Mouse (Mus musculus): ENCODE data around the gene Tnks1bp1.
A peak's percentile ranks its signal among the peaks of the same experiment; 100 is the strongest.

Gene Tnks1bp1

DNA sequence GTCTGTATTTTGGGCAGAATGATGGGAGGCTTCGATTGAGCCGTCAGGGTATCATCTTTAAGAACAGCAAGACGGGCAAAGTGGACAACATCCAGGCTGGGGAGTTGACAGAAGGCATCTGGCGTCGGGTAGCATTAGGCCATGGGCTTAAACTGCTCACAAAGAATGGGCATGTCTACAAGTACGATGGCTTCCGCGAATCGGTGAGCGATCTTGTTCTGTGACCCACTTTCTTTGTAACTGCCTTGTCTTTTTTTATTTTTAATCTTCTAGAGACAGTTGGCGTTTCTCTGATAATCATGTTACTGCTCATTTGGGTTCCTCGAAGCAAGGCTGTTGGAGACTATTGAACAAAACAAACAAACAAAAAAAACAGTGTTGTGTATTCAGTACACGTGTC is 9.5 kb upstream of the Tnks1bp1 start:
- no peak for DNase-seq (ENCODE audit: low read depth, low spot score)

DNA sequence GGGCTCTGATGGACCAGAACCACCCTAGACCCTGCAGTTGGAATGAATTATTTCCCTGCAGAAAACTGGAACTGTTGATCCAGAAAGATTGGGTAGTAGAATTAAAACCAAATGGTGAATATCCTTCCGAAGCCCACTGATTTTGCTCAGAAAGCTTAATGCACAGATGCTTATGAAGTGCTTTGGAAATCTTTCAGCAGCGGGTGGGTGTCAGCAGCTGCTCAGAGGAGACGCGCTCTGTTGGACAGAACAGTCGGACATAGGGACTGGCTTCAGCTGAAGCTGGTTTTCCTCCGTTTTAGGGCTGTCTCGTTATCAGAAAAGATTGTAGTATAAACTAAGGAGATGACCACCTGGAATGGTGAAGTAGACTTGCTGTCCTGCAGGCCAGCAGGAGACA is 4.2 kb upstream of the Tnks1bp1 start:
- no peak for DNase-seq (ENCODE audit: low read depth, low spot score)

DNA sequence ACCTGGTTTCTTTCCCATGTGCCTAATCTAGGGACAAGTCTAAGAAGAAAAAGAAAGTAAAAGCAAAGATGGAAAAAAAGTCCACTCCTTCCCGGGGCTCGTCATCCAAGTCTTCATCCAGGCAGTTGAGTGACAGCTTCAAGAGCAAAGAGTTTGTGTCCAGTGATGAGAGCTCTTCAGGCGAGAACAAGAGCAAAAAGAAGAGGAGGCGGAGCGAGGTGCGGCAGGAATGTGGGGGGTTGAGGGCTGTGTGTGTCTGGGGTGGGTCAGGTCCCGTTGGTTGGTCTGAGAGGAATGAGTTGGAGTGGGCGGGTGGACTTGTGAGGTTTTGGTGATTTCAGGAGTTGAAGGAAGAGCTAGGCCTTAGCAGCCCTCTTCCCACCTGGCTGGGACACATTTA is 1.6 kb upstream of the Tnks1bp1 start:
- DNase-seq (ENCODE audit: low read depth, low spot score): no peak

DNA sequence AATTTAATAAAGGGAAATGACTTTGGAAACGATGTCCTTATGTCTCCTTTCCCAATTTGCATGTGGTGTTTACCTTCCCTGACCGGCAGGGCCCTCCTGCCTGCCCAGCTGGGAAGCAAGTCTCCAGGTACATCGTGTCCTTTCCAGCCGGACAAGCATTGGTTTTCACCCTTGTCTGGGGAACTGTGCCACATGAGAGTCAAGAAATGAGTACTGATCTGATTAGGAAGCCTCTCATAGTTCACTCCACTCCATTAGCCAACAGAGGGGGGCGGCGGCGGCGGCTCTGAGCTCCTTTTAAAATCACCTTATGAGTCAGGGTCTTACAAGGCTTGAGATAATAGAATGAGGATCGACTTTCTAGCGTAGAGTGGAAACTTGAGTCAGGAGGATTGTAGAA is 741 bp upstream of the Tnks1bp1 start:
- DNase-seq (ENCODE audit: low read depth, low spot score): no peak

DNA sequence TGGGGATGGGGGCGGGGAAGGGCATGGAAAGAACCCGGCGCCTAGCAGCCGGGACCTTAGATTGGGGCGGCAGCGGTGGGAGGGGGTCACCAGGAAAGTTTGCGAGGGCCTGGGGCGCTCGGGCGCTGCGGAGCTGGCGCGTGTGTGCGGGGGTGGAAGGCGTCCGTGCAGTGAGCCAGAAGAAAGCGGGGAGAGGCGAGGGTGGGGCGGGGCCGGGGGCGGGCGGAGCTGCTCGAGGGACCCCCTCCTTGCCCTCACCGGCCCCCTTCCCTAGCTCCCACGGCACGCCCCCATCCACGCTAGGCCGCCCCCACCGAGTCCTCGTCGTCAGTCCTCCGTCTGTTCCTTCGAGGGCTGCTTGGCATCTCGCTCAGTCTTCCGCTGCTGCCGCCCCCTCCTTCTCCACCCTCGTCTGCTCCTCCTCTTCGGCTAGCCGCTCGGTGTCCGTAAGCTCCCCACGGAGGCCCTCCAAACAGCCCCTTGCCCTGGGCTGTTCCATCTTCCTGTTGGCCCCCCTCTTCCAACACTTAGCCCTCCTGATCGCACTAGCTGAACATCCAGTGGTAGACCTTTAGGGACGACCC is 438 bp downstream of the Tnks1bp1 start:
- no peak for DNase-seq (ENCODE audit: low read depth, low spot score)

DNA sequence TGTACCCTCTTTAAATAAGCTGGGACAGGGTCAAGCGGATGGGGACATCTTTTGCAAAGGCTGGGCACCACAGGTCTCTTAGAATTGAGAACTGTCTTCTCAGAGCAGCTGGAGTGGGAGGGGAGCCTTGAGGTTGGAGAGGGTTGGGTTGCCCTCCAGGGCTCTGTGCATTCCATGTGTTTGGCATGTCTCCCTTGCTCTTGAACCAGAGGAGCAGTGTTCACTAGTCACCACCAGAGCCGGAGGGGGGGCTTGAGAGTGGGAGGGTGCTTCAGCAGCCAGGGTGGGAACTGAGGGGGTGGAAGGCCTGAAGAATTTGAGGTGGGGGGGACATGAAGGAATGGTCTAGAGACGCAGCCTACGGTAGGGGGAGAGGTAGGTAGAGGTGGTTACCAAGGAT is 1.5 kb downstream of the Tnks1bp1 start:
- DNase-seq (ENCODE audit: low read depth, low spot score): no peak

DNA sequence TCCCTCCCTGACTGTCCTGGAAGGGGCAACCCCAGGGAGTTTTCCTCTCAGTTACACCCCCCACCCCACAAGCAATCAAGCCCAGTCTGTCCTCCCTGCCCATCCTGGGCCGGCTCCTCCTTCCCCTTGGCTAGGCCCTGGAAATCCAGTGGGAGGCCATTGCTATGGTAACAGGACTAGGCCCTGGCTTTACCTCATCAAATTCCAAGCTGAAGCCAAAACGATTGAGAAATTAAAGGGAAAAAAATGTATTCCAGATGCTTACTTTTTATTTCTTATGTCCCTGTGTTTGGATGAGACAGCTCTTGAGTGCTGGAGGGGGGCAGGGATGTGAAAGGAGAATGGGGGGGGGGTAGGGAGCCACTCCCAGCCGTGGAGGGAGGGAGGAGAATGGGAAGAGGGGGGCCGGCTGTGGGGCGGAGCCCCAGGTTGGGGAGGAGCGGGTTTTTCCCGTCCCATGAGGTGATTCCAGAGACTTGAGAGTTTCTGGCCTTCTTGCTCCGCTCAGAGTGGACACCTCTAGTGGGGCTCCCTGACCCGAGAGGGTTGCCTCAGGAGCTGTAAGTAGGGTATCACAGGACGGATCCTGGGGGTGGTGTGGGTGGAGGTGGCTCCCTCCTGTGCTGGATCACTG is 2.3 kb downstream of the Tnks1bp1 start:
- DNase-seq (ENCODE audit: low read depth, low spot score): no peak

DNA sequence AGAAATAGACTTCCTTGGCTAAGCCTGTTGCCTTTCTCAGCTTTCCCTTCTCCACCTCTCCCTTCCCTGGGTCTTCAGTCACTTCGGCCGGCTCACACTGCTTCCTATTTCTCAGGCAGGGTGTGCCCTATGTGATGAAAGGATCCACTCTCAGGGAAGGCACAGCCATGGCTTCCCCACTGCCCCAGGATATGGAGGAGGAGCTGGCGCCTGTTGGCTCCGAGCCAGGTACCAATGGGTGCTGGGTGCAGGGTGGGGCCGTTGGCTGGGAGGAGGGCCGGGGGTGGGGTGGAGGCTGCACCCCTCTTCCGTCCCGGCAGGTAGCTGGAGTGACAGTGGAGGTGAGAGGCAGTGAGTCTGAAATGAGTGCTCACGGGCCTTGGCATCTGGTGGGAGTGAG is 2.9 kb downstream of the Tnks1bp1 start:
- no peak for DNase-seq (ENCODE audit: low read depth, low spot score)

DNA sequence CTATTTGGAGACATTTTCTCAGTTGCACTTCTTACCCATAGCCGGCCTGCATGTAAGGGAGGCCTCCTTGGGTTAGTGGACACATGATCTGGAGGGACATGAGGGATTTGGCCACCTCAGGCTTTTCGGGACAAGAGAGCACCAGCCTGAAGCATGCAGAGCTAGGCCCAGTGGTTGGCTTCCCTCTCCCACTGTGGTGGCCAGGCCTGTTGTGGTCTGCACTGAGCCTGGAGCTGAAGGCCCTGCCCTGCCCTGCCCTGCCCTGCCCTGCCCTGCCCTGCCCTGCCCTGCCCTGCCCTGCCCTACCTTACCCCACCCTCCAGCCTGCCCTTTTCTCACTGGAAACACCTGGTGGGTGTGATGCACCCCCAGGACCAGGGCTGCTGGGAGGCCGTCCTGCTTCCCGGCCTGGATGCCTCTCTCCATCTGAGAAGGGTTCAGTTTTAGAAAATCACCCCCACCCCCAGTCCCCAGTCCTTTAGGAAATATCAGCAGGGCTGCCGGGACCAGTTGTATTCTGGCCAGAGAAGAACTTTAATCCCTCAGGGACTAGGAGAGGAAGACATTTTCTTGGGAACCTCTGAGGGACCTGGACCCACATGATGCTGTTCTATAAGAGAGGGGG is 5.5 kb downstream of the Tnks1bp1 start:
- no peak for DNase-seq (ENCODE audit: low read depth, low spot score)

DNA sequence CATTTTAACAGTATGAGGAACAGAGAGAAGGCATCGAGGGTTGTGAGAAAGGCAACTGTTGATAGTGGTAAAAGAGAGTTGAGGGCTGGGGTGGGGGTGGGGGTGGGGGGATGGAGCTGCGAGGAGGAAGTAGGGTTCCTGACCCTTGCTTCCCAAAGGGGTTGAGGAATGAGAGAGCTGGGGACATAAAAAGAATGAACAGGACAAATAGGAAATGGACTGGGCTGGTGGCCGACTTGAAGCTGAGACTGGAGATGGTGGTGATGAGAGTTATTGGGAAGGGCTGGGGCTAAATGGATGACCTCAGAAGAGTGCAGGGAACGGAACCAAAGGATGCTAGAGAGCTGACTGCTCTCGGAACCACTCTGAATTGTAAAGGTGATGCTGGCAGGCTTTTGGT is 8.9 kb downstream of the Tnks1bp1 start:
- no peak for DNase-seq (ENCODE audit: low read depth, low spot score)

DNA sequence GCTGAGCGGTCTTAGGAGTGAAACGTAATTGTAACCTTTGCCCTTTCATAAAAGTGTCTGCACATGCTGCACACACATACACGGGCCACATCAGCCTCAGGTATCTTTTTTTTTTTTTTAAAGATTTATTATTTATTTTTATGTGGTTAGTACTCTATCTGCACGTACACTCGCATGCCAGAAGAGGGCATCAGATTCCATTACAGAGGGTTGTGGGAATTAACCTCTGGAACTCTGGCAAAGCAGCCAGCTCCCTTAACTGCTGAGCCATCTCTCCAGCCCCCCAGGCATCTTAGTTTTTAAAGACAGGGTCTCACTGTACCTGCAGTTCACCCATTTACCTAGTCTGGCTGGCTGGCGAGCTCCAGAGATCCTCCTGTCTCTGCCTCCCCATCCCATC is 11.9 kb downstream of the Tnks1bp1 start:
- no peak for DNase-seq (ENCODE audit: low read depth, low spot score)

DNA sequence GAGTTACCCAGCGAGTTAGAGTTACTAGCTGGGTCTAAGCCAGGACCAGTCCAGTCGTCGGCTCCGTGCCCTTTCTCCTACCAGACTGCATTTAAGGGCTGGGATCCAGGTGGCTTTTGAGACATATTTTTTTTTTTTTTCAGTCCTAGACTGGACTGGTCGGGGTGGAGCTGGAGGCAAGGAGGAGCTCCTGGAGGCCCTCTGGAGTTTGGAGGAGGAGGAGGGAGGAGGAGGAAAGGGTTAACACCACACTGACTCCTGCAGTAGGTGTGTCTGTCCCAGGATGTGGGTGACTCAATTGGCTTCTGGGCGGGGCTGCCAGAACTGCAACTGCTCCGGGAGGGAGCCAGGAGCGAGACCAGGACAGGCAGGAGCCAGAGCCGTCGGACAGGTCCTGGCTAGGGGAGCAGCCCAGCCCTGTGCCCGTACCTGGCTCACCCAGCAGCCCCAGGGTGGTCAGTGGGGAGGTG is 12.8 kb downstream of the Tnks1bp1 start:
- no peak for DNase-seq (ENCODE audit: low read depth, low spot score)

DNA sequence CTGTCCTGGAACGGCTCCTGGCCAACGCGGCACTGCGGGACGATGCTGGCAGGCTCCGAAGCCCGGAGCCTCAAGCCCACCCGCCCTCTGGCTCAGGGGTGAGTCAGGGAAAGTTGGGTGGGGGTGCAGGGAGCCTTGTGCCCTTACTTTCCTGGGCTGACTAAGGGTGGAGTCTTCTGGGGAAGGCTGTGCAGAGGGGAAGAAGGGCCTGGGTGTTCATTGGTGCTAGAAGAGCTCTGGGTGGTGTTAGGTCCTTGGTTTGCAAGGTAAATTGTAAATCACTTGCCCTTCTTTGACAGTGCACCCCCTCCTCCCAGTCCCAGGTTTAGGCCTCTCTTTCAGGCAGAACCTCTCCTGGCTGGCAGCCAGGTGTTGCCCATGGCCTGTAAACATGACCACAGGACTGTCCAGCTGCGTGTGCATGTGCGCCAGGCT is 13.3 kb downstream of the Tnks1bp1 start:
- no peak for DNase-seq (ENCODE audit: low read depth, low spot score)

DNA sequence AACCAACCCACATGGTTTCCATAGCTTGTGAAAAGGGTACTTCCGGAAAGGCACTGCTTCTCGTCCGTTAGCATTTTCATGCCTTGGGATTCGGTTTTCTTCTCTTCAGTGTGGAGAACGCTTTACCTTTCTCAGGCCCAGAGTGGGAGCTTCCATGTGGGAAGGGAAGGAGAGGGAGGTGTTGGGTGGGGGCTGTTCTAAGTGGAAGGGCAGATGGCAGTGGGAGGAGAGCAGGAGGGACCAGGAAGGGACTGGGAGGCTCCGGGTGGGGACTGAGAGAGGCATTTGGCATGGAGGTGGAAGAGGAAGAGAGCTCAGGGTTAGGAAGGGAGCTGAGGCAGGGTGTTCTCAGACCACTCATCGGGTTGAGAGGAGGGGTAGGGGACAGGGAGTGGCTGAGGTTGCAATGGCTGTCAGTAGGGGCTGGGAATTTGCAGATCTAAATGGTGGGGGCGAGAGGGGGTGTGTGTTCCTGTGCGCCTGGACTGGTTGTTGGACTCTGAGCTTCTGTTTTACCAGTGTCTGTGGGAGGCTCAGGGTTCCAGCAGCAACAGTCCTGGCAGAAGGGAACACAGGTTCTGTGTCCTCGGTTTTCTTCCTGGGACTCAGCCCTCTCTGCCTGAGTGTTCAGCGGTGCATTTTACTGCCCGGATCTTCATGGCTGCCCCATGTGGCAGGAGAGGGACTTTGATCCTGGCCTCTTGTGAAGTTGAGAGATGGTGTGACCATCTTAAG is 17.5 kb downstream of the Tnks1bp1 start:
- DNase-seq (ENCODE audit: low read depth, low spot score): no peak

DNA sequence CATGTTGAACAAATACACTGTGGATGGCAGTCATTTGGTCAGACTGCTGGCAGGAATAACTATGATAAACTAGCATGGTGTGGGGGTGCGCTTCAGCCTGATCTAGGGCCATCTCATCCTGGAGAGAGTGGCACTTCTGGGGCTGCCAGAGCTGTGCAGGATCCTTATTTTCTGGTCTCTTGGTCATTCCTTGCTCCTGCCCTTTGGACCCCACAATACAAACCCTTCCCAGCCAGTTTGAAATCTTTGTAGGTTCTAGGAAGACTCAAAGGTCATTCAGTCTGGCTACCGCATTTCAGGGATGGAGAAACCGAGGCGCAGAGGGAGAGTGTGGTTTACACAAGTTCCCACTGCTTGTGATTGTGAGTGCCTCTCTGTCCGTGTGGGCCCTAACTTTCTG is 19.1 kb downstream of the Tnks1bp1 start:
- no peak for DNase-seq (ENCODE audit: low read depth, low spot score)

DNA sequence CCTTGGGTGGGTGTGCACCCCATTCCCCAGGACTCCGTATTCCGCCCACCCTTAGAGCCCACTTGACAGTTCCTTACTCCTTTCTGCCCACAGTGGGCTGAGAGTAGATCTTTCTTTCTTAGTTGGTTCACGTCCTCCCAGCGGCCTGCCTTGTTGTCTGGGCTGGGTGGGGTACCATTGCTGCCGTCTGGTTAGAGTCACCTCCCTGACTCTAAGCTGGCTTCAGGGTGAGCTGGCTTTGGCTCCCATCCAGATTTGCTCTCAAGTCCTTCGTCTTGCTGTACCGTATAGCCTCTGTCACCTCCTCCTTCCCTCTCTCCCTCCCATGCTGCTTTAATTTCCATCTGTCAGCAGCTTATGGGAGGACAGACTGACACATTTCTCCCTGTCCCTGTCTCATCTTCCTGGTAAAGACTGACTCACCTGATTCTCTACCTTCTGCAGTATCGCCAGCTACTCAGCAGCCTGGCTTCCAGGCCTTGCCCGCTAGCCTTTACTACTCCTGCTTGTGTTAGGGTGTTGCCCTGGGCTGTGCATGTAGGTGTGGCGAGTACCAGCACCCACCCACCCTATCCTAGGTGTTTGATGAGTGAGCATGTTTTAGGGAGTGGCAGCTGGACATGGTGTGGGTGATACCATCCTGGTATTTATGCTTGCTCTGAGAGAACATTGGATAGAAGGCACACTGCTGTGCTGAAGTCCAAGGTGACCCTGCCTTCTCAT is 20.2 kb downstream of the Tnks1bp1 start:
- DNase-seq (ENCODE audit: low read depth, low spot score): no peak

DNA sequence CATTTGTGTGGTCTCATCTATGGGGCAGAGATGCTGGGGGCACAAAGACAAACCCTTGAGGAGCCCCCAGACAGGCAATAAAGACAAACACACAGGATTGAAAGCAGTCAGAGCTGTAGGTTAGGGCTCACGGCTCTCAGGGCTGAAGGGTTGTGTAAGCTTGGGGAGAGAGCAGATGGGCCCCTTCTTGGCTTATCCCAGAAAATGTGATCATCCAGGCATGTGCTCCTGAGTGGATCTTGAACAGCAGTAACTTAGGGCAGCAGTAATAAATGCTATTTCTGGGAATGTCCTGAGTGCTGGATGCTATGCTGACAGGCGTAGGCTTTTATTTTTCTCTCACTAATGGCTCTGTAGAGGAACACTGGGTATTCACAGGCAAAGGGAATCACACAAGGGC is 20.8 kb downstream of the Tnks1bp1 start:
- DNase-seq (ENCODE audit: low read depth, low spot score): no peak

DNA sequence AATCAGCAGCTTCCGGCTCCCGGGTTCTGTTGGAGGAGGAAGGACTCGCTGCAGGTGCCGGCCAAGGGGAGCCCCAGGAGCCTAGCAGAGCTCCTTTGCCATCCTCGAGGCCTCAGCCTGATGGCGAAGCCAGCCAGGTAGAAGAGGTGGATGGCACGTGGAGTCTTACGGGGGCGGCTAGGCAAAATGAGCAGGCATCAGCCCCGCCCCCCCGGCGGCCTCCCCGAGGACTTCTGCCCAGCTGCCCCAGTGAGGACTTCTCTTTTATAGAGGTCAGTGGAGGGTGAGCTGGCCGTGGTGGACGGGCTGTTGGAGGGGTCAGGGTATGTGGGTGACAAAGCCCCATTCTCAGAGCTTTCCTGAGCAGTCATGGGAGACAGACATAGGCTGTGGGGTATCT is 22.3 kb downstream of the Tnks1bp1 start:
- no peak for DNase-seq (ENCODE audit: low read depth, low spot score)

DNA sequence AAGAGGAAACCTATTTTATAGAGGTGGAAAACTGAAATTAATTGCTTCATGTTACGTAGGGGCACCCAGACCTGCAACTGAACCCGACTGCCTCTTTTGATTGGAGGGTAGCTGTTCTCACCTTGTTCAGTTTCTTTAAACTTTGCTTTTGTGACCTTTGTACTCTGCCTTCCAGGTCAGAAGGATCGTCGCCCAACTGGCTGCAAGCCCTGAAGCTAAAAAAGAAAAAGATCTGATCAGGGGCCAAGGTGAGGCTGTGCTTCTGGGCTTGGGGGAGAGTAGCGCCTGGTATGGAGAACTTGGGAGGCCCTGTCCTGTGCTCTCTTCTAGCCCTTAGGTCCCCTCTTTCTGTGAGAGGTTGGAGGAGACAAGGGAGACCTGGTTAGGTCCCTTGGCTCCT is 24.1 kb downstream of the Tnks1bp1 start:
- DNase-seq (ENCODE audit: low read depth, low spot score): no peak

DNA sequence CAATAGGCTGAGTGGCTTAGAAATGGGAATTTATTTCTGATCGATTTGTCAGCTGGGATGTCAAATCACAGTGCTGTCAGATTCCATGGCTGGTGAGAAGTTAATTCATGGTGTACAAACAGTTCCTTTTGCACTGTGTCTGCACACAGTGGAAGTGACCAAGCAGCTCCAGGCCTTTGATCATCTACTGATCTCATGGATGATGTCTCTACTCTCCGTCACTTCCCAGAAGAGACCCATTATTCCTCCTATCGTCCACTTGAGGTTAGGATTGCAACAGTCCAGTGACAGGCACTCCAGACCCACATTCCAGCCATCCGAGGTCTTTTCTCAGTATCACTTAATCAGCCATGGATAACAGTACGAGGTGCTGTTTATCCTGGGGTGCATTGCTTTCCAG is 25.9 kb downstream of the Tnks1bp1 start:
- DNase-seq (ENCODE audit: low read depth, low spot score): no peak

DNA sequence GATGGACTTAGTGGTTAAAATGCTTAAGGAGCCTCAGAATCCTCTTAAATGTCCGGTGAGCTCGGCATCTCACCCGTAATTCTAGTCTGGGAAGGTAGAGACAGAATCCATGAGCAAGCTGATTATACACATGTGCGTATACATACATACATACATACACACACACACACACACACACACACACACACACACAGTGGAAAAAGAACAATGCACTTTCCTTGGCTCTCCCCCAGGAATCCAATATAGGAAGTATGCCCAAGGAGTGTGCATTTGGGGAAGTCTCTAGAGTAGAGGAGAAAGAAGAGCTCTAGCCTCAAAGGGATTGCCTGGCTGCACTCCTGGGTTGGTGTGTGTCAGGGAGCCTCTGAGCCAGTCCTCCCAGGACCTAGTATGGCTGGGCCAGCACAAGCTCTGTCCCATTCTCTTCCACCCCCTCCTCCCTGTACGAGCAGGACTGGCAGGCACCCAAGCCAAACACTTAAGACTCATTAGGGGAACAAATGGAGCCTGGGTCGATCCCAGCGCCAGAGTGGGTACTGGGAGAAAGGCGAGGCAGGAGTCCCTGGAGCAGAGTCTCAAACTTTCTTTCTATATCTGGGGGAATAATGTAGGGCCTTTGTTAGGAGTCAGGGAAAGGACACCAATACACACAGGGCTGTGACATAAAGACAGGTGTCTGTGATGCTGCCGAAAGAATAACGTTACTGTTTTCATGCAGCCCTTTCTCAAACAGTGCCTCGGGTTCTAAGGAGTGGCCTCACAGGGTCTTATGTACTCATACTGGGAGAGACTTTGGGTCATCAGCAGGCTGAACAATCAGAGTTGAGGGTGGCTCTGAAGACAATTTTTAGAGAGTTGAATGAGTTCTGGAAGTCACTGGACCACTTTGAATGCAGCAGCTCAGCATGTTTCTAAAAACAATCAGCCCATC is 41.2 kb downstream of the Tnks1bp1 start:
- peak; percentile 12 for DNase-seq (ENCODE audit: low read depth, low spot score)

All from brain, embryonic 18.5 days (tissue).